In genomic region chr7:99694424-99694823, GRCm38 (mm10) we compare ENCODE assay signal across 24 mouse cellular contexts. TPM values are rescaled to one million over a fixed set of nuclear protein-coding genes. Genes with fewer than 3 reads are reported as not detected.
DNase-seq lines count a peak whose midpoint lies in the region; ATAC-seq and TF ChIP-seq lines count a peak whose summit lies in the region.
"Not testable (repeated sequence)": the region's sequence is repeated elsewhere in the genome, so short reads cannot be mapped to it uniquely, and the experiment has no call there.
"Had no signal": no experiment of that assay in that cellular context is flagged by ENCODE, and none has a peak within 500 bp of the region (broad histone marks: within the 10 kb centered on the region; RNA-seq: fewer than 3 reads in every experiment).

No protein-coding gene starts in this region.

- DNase-seq in heart, adult 11 months: peak; percentile 96
- peak; percentile 56 for DNase-seq in heart, adult 8-10 months (ENCODE audit: low spot score)
- DNase-seq in heart, postnatal 4 days: peak; percentile 34
- DNase-seq in layer of hippocampus, adult 2 months (ENCODE audit: low spot score in 2 of 2); midbrain, postnatal 0 days (ENCODE audit: low spot score): not testable (repeated sequence)
- DNase-seq in lung, embryonic 14.5 days: peak; percentile 24
- peak; percentile 38 for DNase-seq in lung, postnatal 10 days

- H3K4me2 ChIP-seq in lung, embryonic 14.5 days; midbrain, postnatal 0 days (ENCODE audit: low read depth, low read length, poor library complexity, severe bottlenecking): not testable (repeated sequence)

- H3K9me3 ChIP-seq in lung, embryonic 14.5 days (ENCODE audit: low read depth, low read length); midbrain, postnatal 0 days (ENCODE audit: low read length): not testable (repeated sequence)

- ATAC-seq in lung, embryonic 14.5 days (ENCODE audit: insufficient read depth); midbrain, postnatal 0 days (ENCODE audit: low FRiP score): not testable (repeated sequence)

- H3K36me3 ChIP-seq in lung, embryonic 14.5 days (ENCODE audit: insufficient read depth); midbrain, postnatal 0 days (ENCODE audit: insufficient read depth, low read length): not testable (repeated sequence)

- H3K4me3 ChIP-seq in brown adipose tissue, adult 24 weeks (ENCODE audit: insufficient read depth, low read depth, low read length); layer of hippocampus, adult 2 months; lung, embryonic 14.5 days (ENCODE audit: low read depth, low read length); midbrain, postnatal 0 days (ENCODE audit: low read depth, low read length): not testable (repeated sequence)

- peaks cover 62% of the 10 kb centered on the region for H3K4me1 ChIP-seq in brown adipose tissue, adult 24 weeks (ENCODE audit: control insufficient read depth, insufficient read depth, insufficient read length, low read length)
- H3K4me1 ChIP-seq in lung, embryonic 14.5 days (ENCODE audit: insufficient read depth); midbrain, postnatal 0 days (ENCODE audit: insufficient read depth, low read length): not testable (repeated sequence)

- H3K9ac ChIP-seq in lung, embryonic 14.5 days; midbrain, postnatal 0 days (replicated peaks; ENCODE audit: low read length, poor library complexity, severe bottlenecking): not testable (repeated sequence)

- H3K27ac ChIP-seq in brown adipose tissue, adult 24 weeks (replicated peaks; ENCODE audit: low read depth, low read length): peak overlapping the region; percentile 92
- H3K27ac ChIP-seq in layer of hippocampus, adult 2 months: 0 out of 2 replicates have a peak overlapping the region, but pooled peaks have one; percentile 33
- not testable (repeated sequence) for H3K27ac ChIP-seq in lung, embryonic 14.5 days (ENCODE audit: low read depth)
- H3K27ac ChIP-seq in midbrain, postnatal 0 days (ENCODE audit: low read depth, low read length): peak overlapping the region; percentile 39; the same call in 1 of the 2 replicates

- WGBS in lung, embryonic 14.5 days: 61% methylated on average over 5 of the region's 5 CpGs
- 82% methylated on average over 4 of the region's 5 CpGs for WGBS in midbrain, postnatal 0 days

- not testable (repeated sequence) for TF ChIP-seq CTCF in layer of hippocampus, adult 2 months (conservative IDR thresholded peaks at IDR 0.05); lung, embryonic 14.5 days (IDR thresholded peaks at IDR 0.05; ENCODE audit: low read depth); midbrain, postnatal 0 days (IDR thresholded peaks at IDR 0.05)

- H3K27me3 ChIP-seq in lung, embryonic 14.5 days (ENCODE audit: insufficient read depth, low read length); midbrain, postnatal 0 days (ENCODE audit: insufficient read depth, low read length): not testable (repeated sequence)

RNA-seq across cellular contexts. Expression of gene Slco2b1, which starts 16.7 kb away (rescaled TPM):
- 8.4 and 9.7 TPM in 2 replicates for polyA plus RNA-seq in brown adipose tissue, adult 24 weeks (2012; ENCODE audit: insufficient read depth, insufficient read length, missing spikeins)
- total RNA-seq in heart, adult 8-10 months (2022): 1 to 10 TPM; 8.3 to 9.1 (median 8.9) TPM
- 1 to 10 TPM; 4.0 to 4.2 TPM for total RNA-seq in heart, postnatal 4 days (2021)
- total RNA-seq in layer of hippocampus, adult 2 months (2021): 10 to 100 TPM; 11.7 to 13.4 TPM
- 2.9 and 4.0 TPM in 2 replicates for polyA plus RNA-seq in lung, embryonic 14.5 days (2014; fragmentation: Nextera tagmentation; extraction: Ambion mirVana)
- 10.2 and 13.9 TPM in 2 replicates for total RNA-seq in midbrain, postnatal 0 days (2014; rRNA removed)
- 6.5 TPM in 2 replicates for polyA plus RNA-seq in midbrain, postnatal 0 days (2015; fragmentation: Nextera tagmentation; extraction: Ambion mirVana)
- polyA plus RNA-seq: activated CD4-positive, CD25-positive, alpha-beta regulatory T cell, adult 4 months; inflammation-experienced regulatory T-cells, adult 6 months had no signal

RNA-seq across cellular contexts. Expression of gene Olfr520, which starts 35.6 kb away (rescaled TPM):
- polyA plus RNA-seq in brown adipose tissue, adult 24 weeks (2012; ENCODE audit: insufficient read depth, insufficient read length, missing spikeins): not detected in 2 replicates
- total RNA-seq in heart, adult 8-10 months (2022): under 1 TPM in 1 of 4 experiments, not detected in 3; 0.44 TPM
- not detected for total RNA-seq in heart, postnatal 4 days (2021)
- total RNA-seq in layer of hippocampus, adult 2 months (2021): not detected
- polyA plus RNA-seq in lung, embryonic 14.5 days (2014; fragmentation: Nextera tagmentation; extraction: Ambion mirVana): not detected in 2 replicates
- total RNA-seq in midbrain, postnatal 0 days (2014; rRNA removed): not detected in 2 replicates
- polyA plus RNA-seq in midbrain, postnatal 0 days (2015; fragmentation: Nextera tagmentation; extraction: Ambion mirVana): not detected in 2 replicates
- total RNA-seq: adrenal gland, adult 8-10 months; adrenal gland, postnatal 25 days; ES-E14; gastrocnemius, adult 18-20 months; hindbrain, postnatal 0 days had no signal
- polyA plus RNA-seq: activated CD4-positive, CD25-positive, alpha-beta regulatory T cell, adult 4 months; embryonic facial prominence, embryonic 11.5 days; embryonic facial prominence, embryonic 14.5 days; forebrain, embryonic 10.5 days; forebrain, embryonic 13.5 days; forebrain, embryonic 16.5 days; heart, embryonic 13.5 days; heart, postnatal 0 days; hindbrain, embryonic 11.5 days; hindbrain, embryonic 14.5 days; hindbrain, postnatal 0 days; inflammation-experienced regulatory T-cells, adult 6 months had no signal
